Mouse (Mus musculus) gastrocnemius, adult 2 months (tissue): Measurements from ENCODE around the gene Eif2b4. TPM values are rescaled to one million over a fixed set of nuclear protein-coding genes. Genes with fewer than 3 reads are reported as not detected.
A peak's percentile ranks its signal among the peaks of the same experiment; 100 is the strongest.

Source experiments
- DNase-seq: peaks from one replicate; pipeline ENCODE4 v3.0.0; 2022
- H3K27ac ChIP-seq: fragments of 200-600 bp; 2 replicates; pipeline ENCODE4 v1.8.1; 2022; ENCODE audit warnings: mild to moderate bottlenecking
- H3K4me3 ChIP-seq: fragments of 200-600 bp; 2 replicates; pipeline ENCODE4 v1.8.1; 2022; ENCODE audit warnings: mild to moderate bottlenecking, moderate library complexity
- CTCF ChIP-seq: fragments of 200-600 bp; IDR thresholded peaks from 2 replicates; pipeline ENCODE4 v1.8.1; 2022; ENCODE audit warnings: antibody characterized with exemption, mild to moderate bottlenecking, moderate library complexity
- intact Hi-C: fragments of 180-260 bp; cut with DNase I; formaldehyde crosslinking; loops from one replicate; pipeline ENCODE4 v1.15.1; 2025
- total RNA-seq, 2 experiments: library from RNA; stranded (reverse); gene quantifications; 2 replicates each; pipeline ENCODE4 v1.2.3; 2021

The Eif2b4 gene
- total RNA-seq, 2 experiments from 2014 or later = 39.5 to 53.9 TPM

DNA sequence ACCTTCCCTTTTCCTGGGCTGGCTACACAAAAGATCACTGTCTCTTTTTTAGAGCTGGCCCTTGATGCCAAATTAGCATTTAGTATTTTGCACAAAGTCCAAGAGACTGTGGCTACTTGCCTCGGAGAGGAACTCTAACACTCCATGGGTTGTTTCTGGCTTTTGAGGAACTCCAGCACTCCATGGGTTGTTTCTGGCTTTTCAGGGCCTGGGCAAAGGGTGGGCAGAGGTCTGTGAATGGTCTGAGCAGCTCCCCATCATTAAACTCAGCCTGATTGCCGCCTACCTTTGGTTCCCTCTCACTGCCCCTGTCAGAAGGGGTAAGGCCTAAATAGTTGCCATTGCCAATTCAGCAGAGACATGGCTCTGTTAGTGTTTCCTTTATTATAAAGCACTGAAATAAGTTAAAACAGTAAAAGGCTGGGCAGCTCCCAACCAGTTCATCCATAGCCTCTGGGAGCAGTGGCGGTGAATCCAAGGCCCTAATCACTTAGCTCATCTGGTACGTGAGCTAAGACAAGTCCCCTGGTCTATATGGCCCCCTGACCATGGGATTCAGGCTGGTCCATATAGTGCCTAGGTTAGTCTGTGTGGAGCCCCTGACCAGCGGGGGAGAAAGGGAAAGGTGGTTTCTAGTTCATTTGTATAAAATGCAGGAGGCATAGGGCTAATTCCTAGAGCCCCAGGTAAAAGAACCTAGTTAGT, 5.5 kb upstream of the Eif2b4 start:
- Histone ChIP-seq H3K27ac (no peak overlapping the region), H3K4me3 (no peak overlapping the region)
- intact Hi-C loops = no loop called here
- DNase-seq = no peak
- TF ChIP-seq CTCF = no peak

DNA sequence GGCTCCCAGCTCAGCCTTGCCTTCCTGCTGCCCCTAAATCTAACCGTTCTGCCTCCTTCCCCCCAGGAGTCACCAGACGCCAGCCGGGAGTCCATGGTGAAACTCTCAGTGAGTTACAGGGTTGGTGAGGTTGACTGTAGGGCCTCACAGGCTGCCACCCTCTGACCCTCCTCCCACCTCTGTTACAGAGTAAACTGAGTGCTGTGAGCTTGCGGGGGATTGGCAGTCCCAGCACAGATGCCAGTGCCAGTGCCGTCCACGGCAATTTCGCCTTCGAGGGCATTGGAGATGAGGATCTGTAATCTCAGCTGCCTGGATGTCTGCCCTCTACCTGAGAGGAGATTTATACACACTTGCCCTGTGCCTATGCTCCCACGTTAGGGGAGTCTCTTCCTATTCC, 4.9 kb upstream of the Eif2b4 start:
- H3K27ac ChIP-seq = no peak overlapping the region
- TF ChIP-seq CTCF = no peak
- intact Hi-C loops = no loop called here
- H3K4me3 ChIP-seq = no peak overlapping the region
- DNase-seq = peak; percentile 21

DNA sequence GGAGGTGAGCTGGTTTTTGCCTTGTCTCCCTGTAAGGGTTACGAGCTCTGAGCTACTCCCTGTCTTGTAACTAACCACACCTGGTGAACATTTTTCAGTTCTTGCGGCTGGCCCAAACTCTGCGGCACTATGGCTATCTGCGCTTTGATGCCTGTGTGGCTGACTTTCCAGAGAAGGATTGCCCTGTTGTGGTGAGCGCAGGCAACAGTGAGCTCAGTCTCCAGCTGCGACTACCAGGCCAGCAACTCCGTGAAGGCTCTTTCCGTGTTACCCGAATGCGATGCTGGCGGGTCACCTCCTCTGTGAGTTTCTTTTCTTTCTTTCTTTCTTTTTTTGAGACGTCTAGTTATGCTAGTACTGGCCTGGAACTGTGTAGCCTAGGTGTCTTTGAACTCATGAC, 3.8 kb upstream of the Eif2b4 start:
- intact Hi-C loops = no loop called here
- DNase-seq = no peak
- no peak overlapping the region for H3K4me3 ChIP-seq
- no peak for TF ChIP-seq CTCF
- H3K27ac ChIP-seq = no peak overlapping the region

DNA sequence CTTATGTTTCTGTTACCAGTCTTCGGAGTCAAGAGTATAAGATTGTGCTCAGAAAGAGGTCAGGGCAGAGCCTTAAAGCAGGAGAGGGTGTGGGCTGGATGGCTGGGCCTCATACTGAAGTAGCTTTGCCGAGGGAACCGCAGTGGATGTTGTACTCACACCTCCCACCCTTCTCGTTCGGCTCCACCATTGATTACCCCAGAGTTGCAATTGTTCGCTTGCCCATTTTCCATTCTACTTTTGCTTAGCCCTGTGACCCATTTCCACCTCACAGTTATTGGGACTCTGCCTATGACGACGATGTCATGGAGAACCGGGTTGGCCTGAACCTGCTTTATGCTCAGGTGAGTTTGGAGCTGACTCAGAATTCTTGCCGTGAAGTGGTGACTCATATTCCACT, 3.0 kb upstream of the Eif2b4 start:
- intact Hi-C loops = no loop called here
- DNase-seq = no peak
- no peak for TF ChIP-seq CTCF
- Histone ChIP-seq H3K4me3 (no peak overlapping the region), H3K27ac (no peak overlapping the region)

DNA sequence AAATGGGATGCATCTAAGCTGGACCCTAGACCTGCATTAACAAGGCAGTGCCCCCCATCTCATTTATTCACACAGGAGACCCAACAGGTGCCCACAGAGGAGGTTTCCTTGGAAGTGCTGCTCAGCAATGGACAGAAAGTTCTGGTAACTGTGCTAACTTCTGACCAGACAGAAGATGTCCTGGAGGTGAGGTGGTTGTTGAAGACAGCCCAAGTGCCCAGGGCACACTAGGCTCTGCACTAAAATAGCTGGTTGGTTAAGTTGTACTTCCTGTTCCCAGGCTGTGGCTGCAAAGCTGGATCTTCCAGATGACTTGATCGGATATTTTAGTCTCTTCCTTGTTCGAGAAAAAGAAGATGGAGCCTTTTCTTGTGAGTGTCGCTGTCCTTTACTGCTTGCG, 2.4 kb upstream of the Eif2b4 start:
- Histone ChIP-seq H3K4me3 (no peak overlapping the region), H3K27ac (no peak overlapping the region)
- TF ChIP-seq CTCF = no peak
- no peak for DNase-seq
- intact Hi-C loops = no loop called here

DNA sequence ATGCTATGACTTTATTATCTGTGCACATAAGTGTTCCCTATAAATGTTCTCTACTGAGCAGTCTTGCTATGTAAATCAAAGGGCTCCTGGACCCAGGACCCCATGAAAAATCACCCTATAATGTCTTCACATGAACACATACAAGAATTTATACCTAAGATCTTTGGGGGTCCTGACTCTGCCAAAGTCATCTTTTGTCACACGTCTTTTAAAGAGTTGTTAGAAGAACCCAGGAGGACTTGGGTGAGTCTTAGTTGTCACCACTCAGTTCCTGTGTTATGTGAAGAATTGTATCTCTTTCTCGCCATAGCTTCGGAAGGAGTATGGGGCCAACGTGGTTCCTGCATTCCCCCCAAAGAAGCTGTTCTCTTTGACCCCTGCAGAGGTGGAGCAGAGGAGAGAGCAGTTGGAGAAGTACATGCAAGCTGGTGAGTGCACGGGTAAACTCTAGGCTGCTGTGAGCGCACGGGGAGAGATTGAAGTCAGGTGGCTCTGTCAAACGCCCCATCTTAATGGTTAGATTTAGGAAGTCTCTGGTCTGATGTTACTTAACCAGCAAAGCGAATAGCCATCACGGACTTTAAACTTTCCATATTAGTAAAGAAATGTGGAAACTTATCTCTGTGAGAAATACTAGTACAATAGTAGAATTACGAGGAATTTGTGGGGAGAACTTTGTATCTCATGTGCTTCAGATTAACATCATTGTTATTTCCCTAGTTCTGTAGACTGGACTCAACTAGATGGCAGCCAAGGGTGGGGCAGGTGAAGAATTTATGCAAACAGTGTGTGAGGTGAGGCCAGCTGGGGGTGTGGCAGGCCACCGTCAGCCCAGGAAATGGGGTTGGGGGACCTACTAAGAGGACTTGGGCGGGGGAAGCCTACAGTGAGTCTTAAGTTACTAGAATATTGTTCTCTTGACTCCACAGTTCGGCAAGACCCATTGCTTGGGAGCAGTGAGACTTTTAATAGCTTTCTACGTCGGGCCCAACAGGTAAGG, 1.6 kb upstream of the Eif2b4 start:
- H3K4me3 ChIP-seq = peak overlapping the region; percentile 81
- no peak for DNase-seq
- no peak for TF ChIP-seq CTCF
- no peak overlapping the region for H3K27ac ChIP-seq
- intact Hi-C loops = no loop called here

DNA sequence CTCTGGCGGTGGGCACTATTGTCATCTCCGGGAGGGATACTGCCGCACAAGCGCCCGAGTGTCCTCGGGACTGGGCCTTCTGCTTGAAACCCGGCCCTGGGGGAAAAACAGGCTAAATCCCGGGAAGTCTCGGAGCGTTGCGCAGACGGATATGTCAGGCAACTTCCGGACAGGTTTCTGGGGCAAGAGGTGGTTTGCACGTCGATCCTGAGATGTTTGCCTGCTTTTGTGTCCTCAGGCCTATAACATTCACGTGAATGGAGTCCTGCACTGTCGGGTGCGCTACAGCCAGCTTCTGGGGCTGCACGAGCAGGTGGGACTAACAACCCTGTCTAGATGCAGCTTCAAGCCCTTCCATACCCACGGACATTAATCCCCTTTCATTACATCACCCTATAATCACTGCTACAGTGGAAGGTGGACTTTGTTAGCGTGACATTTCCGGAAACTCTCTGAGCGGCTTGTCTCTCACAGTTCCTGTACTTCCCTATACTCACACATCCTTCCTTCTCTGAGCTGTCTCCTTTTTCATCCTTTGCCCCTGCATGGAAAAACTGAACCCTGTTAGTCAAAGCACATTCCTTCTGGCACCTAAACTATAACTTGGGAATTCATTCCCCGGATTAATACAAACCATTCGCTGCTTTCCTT, 526 bp upstream of the Eif2b4 start:
- intact Hi-C loops = no loop called here
- H3K27ac ChIP-seq = peak overlapping the region; percentile 93

DNA sequence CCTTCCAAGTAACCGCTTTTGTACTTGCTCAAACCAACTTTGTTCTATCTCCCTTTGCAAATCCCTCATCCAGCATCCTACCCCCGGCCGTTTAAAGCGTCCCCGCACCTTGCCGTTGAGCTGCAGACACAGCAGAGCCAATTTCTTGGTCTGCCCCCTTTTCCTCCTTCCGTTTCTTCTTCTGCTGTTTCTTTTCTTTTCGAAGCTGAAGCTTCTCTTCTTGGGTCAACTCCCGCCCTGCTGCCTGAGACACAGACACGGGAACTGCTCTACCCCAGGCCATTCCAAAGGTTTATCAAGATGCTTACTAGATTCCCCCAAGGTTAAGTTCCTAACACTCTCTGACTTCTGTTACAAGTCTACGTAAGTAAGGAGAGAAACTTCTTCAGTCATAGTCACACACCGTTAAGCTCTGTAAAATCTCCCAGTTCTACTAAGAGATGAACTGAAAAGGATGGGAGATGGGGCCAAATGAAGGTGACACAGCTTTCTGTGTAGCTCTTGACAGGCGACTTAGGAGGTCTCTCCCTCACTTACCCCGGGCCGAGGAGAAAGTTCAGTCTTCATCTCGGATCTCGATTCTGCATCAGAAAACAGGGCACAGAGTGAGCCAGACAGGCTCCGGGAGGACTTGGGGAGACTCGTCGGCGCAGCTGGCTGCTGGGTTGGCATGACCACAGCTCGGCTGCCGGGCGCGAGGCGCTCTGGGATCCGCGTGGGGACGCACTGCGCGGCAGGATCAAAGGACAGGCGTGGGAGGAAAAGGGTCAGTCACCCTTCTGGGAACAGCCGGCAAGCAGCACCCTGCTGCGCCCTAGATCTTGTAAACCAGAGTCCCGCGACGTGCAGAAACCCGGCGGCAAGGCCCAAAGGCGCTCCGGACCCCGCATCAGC, 938 bp downstream of the Eif2b4 start:
- intact Hi-C loops = no loop called here
- no peak for TF ChIP-seq CTCF
- DNase-seq = peak; percentile 88

More for the DNA sequence above, 526 bp upstream of the Eif2b4 start:
- no peak for TF ChIP-seq CTCF
- no peak for DNase-seq
- peak overlapping the region; percentile 81 for H3K4me3 ChIP-seq

DNA sequence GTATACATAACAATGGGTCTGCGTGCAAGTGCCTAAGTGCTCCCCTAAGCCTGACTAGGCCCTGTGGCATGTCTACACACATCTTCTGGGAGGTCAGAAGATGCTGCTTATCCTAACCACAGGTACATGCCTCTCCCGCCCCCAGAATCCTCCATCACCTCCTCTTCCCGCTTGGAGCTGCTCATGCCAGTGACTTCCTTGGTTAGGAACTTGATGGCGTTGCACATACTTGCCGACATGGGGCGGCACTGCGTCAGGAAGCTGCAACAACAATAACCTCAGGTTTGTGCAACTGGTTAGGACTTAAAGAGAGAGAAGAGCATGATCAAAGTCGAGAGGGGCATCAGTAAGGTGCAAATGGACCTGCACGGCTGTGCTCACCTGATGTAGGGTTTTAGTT, 3.0 kb downstream of the Eif2b4 start:
- TF ChIP-seq CTCF = no peak
- DNase-seq = no peak
- H3K27ac ChIP-seq = no peak overlapping the region
- intact Hi-C loops = no loop called here
- no peak overlapping the region for H3K4me3 ChIP-seq

More for the DNA sequence above, 938 bp downstream of the Eif2b4 start:
- Histone ChIP-seq H3K27ac (peak overlapping the region; percentile 93), H3K4me3 (peak overlapping the region; percentile 81)

DNA sequence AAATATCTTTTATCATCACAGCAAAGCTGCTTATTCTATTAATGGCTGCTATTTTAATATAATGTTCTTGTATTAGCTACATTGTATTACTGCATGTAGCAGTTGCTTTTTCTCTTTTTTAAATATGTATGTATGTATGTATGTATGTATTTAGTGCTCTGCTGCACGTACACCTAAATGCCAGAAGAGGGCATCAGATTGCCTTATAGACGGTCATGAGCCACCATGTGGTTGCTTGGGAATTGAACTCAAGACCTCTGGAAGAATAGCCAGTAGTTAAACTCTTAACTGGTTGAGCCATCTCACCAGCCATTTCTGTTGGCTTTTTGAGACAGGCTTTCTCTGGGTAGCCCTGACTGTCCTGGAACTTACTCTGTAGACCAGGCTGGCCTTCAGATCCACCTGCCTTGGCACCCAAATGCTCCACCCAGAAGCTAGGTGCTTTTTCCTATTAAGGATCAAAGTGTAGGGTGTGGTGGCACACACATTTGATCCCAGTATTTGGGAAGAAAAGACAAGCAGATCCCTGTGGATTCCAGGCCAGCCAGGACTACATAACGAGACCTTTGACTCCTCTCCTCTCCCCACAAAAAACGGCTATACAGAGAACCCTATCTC, 4.9 kb downstream of the Eif2b4 start:
- TF ChIP-seq CTCF = peak; percentile 42; the same call in 1 of the 2 replicates
- intact Hi-C loops = no loop called here
- no peak for DNase-seq

DNA sequence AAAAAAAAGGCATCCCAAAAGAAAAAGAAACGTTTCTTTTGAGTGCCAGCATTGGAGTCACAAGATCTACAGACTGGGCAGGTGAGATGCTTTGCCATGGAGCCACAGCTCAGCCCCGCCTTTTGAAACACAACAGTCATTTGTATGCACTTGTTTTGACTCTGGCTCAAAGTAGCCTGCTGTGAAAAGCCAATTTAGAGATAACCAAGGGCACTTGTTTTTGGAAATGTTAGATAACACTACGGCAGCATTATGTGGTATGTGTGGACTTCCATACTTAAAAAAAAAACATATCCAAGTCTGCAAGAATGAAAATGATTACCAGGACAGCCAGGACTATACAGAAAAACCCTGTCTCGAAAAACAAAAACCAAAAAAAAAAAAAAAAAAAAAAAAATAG, 9.6 kb downstream of the Eif2b4 start:
- DNase-seq = no peak
- intact Hi-C loops = loop anchor here (5.0 kb wide), 1 partner anchor 39 kb away; the partner anchor contains the start of gene Ppm1g
- H3K27ac ChIP-seq = no peak overlapping the region
- H3K4me3 ChIP-seq = no peak overlapping the region
- no peak for TF ChIP-seq CTCF

More for the DNA sequence above, 4.9 kb downstream of the Eif2b4 start:
- H3K4me3 ChIP-seq = no peak overlapping the region
- no peak overlapping the region for H3K27ac ChIP-seq
